Mouse (Mus musculus) intestine, postnatal 0 days (tissue): ENCODE measurements around the gene Tcp11l1. TPM values are rescaled to one million over a fixed set of nuclear protein-coding genes. Genes with fewer than 3 reads are reported as not detected.

Source experiments
- ATAC-seq: fragments of 200-750 bp; cut with Nextera tagmentation; 2 replicates; pipeline ENCODE4 v1.8.0; 2017; ENCODE audit warnings: mild to moderate bottlenecking, moderate TSS enrichment, moderate library complexity
- H3K27ac ChIP-seq: fragments of 300-500 bp; sonication (generic); 2 replicates; pipeline ENCODE4 v1.5.1; 2014; ENCODE audit warnings: mild to moderate bottlenecking, low read depth, low read length, moderate library complexity
- H3K27me3 ChIP-seq: fragments of 300-500 bp; sonication (generic); replicated peaks from 2 replicates; pipeline ENCODE4 v1.6.1; 2014; ENCODE audit warnings: low read length, mixed read lengths; ENCODE audit not compliant: control insufficient read depth, insufficient read depth
- H3K36me3 ChIP-seq: fragments of 300-500 bp; sonication (generic); 2 replicates; pipeline ENCODE4 v1.6.1; 2014; ENCODE audit warnings: mild to moderate bottlenecking, moderate library complexity; ENCODE audit not compliant: control insufficient read depth, insufficient read depth
- H3K4me1 ChIP-seq: fragments of 300-500 bp; sonication (generic); replicated peaks from 2 replicates; pipeline ENCODE4 v1.6.1; 2014; ENCODE audit warnings: antibody characterized with exemption, low read length, mixed read lengths; ENCODE audit not compliant: control insufficient read depth, insufficient read depth
- H3K4me2 ChIP-seq: fragments of 300-500 bp; sonication (generic); replicated peaks from 2 replicates; pipeline ENCODE4 v1.6.1; 2014; ENCODE audit warnings: low read depth, mild to moderate bottlenecking, moderate library complexity
- H3K4me3 ChIP-seq: fragments of 300-500 bp; sonication (generic); 2 replicates; pipeline ENCODE4 v1.5.1; 2014; ENCODE audit warnings: low read depth, low read length
- H3K9ac ChIP-seq: fragments of 300-500 bp; sonication (generic); 2 replicates; pipeline ENCODE4 v1.6.1; 2014; ENCODE audit warnings: mild to moderate bottlenecking, low read depth, low read length
- H3K9me3 ChIP-seq: fragments of 300-500 bp; sonication (generic); 2 replicates; pipeline ENCODE4 v1.6.1; 2016; ENCODE audit warnings: mixed run types; ENCODE audit not compliant: control insufficient read depth
- CTCF ChIP-seq: sonication (generic); IDR thresholded peaks from 2 replicates; pipeline ENCODE4 v1.5.1; 2016; ENCODE audit warnings: low read depth, mild to moderate bottlenecking, control low read depth, antibody characterized with exemption, moderate library complexity
- WGBS: fragments of 180-500 bp; shearing (Covaris S2); extraction: QIAGEN DNeasy Blood & Tissue Kit; methylation state at CpG from one replicate; pipeline ENCODE4 v1.1.7; 2014; 5-methylcytosine and 5-hydroxymethylcytosine counted together
- polyA plus RNA-seq: library from polyadenylated mRNA; unstranded; fragments of >200 nt; fragmentation: Nextera tagmentation; extraction: Ambion mirVana; gene quantifications from 2 replicates; pipeline ENCODE4 v1.2.1, GENCODE M21; 2015

Gene Tcp11l1
- 16.0 and 17.2 TPM in 2 replicates for polyA plus RNA-seq

- no peaks in the 10 kb centered on the region for H3K36me3 ChIP-seq
- under 1% methylated on average over 83 of the region's 99 CpGs for WGBS
- peak within 1 kb of the TSS; percentile 81 for H3K4me3 ChIP-seq
- peak within 1 kb of the TSS; percentile 87 for H3K4me2 ChIP-seq
- no peak for TF ChIP-seq CTCF
- peak within 1 kb of the TSS; percentile 79 for H3K9ac ChIP-seq
- no peaks in the 10 kb centered on the region for H3K9me3 ChIP-seq
- H3K27ac ChIP-seq = peak within 1 kb of the TSS; percentile 50
- no peaks in the 10 kb centered on the region for H3K27me3 ChIP-seq
- peak; percentile 73 for ATAC-seq
- H3K4me1 ChIP-seq = no peaks in the 10 kb centered on the region
Measured at GRCm38 (mm10) chr2:104711585-104712485, at the start of gene Tcp11l1. Gene Tcp11l1, minus strand, starts transcription at chr2:104712169.

- H3K9ac ChIP-seq = no peak overlapping the region
- no peak overlapping the region for H3K27ac ChIP-seq
- peak; percentile 77 for TF ChIP-seq CTCF
- no peaks in the 10 kb centered on the region for H3K9me3 ChIP-seq
- H3K36me3 ChIP-seq = no peaks in the 10 kb centered on the region
- no peaks in the 10 kb centered on the region for H3K27me3 ChIP-seq
- no peak for ATAC-seq
- WGBS = 67% methylated on average over 3 of the region's 3 CpGs
- H3K4me3 ChIP-seq = no peak overlapping the region
- no peak overlapping the region for H3K4me2 ChIP-seq
- no peaks in the 10 kb centered on the region for H3K4me1 ChIP-seq
Measured at GRCm38 (mm10) chr2:104750611-104751010, 38.6 kb upstream of the Tcp11l1 start.

DNA sequence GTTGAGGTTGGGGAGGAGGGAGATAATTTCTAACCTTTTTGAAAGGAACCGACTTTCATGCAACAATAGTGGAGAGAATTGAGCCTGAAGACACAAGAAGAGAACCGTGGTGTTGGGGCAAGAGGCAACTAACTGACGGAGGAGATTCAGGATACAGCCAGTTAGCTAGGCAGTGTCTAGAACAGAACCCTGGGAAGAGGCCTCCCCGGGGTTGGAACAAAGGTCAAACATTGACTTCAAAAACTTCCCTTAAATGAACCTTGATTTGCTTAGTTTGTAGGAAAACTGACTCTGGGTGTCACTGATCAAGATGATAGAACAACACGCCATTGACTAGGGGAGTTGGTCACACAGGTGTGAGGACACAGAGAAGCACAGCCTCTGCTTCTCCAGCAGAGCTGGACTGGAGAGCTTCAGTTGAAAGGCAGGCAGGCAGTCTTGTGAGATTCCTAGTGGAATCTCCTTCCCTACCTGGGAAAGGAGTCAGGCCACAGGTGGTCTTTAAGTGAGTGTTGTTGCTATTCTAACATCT is 36.7 kb upstream of the Tcp11l1 start:
- Histone ChIP-seq H3K27ac (peak overlapping the region; percentile 76), H3K4me2 (no peak overlapping the region), H3K27me3 (no peaks in the 10 kb centered on the region), H3K36me3 (no peaks in the 10 kb centered on the region), H3K9ac (no peak overlapping the region), H3K4me3 (no peak overlapping the region), H3K4me1 (no peaks in the 10 kb centered on the region), H3K9me3 (no peaks in the 10 kb centered on the region)
- peak; percentile 84 for ATAC-seq
- 38% methylated on average over 5 of the region's 5 CpGs for WGBS
- TF ChIP-seq CTCF = no peak

DNA sequence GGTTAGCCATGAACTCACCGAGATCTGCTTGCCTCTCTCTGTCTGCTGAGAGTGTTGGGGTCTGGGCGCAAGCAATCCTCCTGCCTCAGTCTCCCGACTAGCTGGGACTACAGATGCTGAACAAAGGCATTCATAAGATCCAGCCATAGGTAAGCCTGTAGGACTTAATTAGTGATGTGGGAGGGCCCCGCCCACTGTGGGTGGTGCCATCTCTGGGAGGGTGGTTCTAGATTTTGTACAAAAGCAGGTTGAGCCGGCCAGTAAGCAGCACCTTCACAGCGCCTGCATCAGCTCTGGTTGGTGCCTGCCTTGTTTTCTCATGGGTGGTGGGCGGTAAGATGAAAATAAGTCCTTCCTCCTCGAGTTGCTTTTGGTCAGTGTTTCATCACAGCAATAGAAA is 34.3 kb upstream of the Tcp11l1 start:
- no peak overlapping the region for H3K27ac ChIP-seq
- 54% methylated on average over 8 of the region's 8 CpGs for WGBS
- no peaks in the 10 kb centered on the region for H3K9me3 ChIP-seq
- H3K27me3 ChIP-seq = no peaks in the 10 kb centered on the region
- no peaks in the 10 kb centered on the region for H3K4me1 ChIP-seq
- no peak overlapping the region for H3K4me3 ChIP-seq
- no peak for ATAC-seq
- no peak for TF ChIP-seq CTCF
- H3K9ac ChIP-seq = no peak overlapping the region
- H3K36me3 ChIP-seq = no peaks in the 10 kb centered on the region
- H3K4me2 ChIP-seq = no peak overlapping the region

GRCm38 (mm10) chr2:104743971-104744370 is 32.0 kb upstream of the Tcp11l1 start:
- Histone ChIP-seq H3K9me3 (no peaks in the 10 kb centered on the region), H3K4me1 (peaks cover 4% of the 10 kb centered on the region; the same call in 1 of the 2 replicates), H3K36me3 (no peaks in the 10 kb centered on the region), H3K9ac (no peak overlapping the region), H3K4me2 (no peak overlapping the region), H3K27ac (no peak overlapping the region), H3K4me3 (no peak overlapping the region), H3K27me3 (no peaks in the 10 kb centered on the region)
- peak; percentile 20; the same call in 1 of the 2 replicates for ATAC-seq
- WGBS = 40% methylated on average over 5 of the region's 5 CpGs
- TF ChIP-seq CTCF = peak; percentile 53

DNA sequence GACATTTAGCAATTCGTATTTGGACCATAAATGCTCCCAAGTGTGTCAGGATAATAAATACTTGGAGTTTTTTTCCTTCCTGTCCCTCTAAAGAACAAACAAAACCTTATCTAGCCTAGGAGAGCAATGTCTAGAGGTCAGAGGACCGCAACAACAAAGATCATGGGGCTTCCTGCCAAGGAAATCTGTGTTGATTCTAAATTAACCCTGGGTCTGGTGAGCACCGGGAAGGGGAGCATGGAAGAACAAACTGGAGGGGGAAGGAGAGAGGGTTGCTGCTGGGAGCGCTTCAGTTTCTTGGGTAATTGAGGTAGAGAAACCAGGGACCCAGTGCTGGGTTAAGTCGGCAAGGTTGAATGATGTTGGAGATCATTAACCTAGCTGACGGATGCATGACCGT is 31.2 kb upstream of the Tcp11l1 start:
- 9% methylated on average over 7 of the region's 7 CpGs for whole genome bisulfite sequencing
- peak overlapping the region; percentile 99 for H3K27ac ChIP-seq
- peak overlapping the region; percentile 94 for H3K9ac ChIP-seq
- H3K4me3 ChIP-seq = peak overlapping the region; percentile 86
- H3K4me2 ChIP-seq = peak overlapping the region; percentile 83
- peak; percentile 73 for ATAC-seq
- H3K27me3 ChIP-seq = no peaks in the 10 kb centered on the region
- H3K36me3 ChIP-seq = no peaks in the 10 kb centered on the region
- no peak for TF ChIP-seq CTCF
- peaks cover 4% of the 10 kb centered on the region; the same call in 1 of the 2 replicates for H3K4me1 ChIP-seq
- no peaks in the 10 kb centered on the region for H3K9me3 ChIP-seq
